8 mouse cellular contexts compared by ENCODE assay signal in genomic region chr19:42128052-42128740, GRCm38 (mm10). TPM values are rescaled to one million over a fixed set of nuclear protein-coding genes. Genes with fewer than 3 reads are reported as not detected.
DNase-seq lines count a peak whose midpoint lies in the region; ATAC-seq lines count a peak whose summit lies in the region.

No protein-coding gene starts in this region.

- ATAC-seq in heart, embryonic 13.5 days (ENCODE audit: extremely low read depth, insufficient number of reproducible peaks, low FRiP score, low TSS enrichment), result no peak
- ATAC-seq in forebrain, embryonic 13.5 days, result no peak; the same call in none of the 2 replicates
- ATAC-seq in liver, embryonic 16.5 days (ENCODE audit: low read depth), result no peak

- no peaks in the 10 kb centered on the region for H3K27me3 ChIP-seq in heart, embryonic 13.5 days (replicated peaks)
- H3K27me3 ChIP-seq in forebrain, embryonic 13.5 days, result peaks cover 8% of the 10 kb centered on the region; the same call in 1 of the 2 replicates
- no peaks in the 10 kb centered on the region for H3K27me3 ChIP-seq in liver, embryonic 16.5 days (ENCODE audit: control insufficient read depth, insufficient read depth, low read depth, low read length)

- peak overlapping the region; percentile 96 for H3K4me2 ChIP-seq in heart, embryonic 13.5 days
- peak overlapping the region; percentile 85 for H3K4me2 ChIP-seq in forebrain, embryonic 13.5 days
- peak overlapping the region; percentile 99 for H3K4me2 ChIP-seq in liver, embryonic 16.5 days (ENCODE audit: low read depth, low read length)

- H3K9me3 ChIP-seq in heart, embryonic 13.5 days, result no peaks in the 10 kb centered on the region
- no peaks in the 10 kb centered on the region for H3K9me3 ChIP-seq in forebrain, embryonic 13.5 days (replicated peaks)
- no peaks in the 10 kb centered on the region for H3K9me3 ChIP-seq in liver, embryonic 16.5 days (replicated peaks; ENCODE audit: control insufficient read depth, low read length)

- peak overlapping the region; percentile 87 for H3K9ac ChIP-seq in heart, embryonic 13.5 days
- peak overlapping the region; percentile 68 for H3K9ac ChIP-seq in forebrain, embryonic 13.5 days
- peak overlapping the region; percentile 81 for H3K9ac ChIP-seq in liver, embryonic 16.5 days (ENCODE audit: low read depth, low read length)

- H3K36me3 ChIP-seq in heart, embryonic 13.5 days, result peaks cover 20% of the 10 kb centered on the region
- H3K36me3 ChIP-seq in forebrain, embryonic 13.5 days (ENCODE audit: poor library complexity, severe bottlenecking), result peaks cover 21% of the 10 kb centered on the region
- no peaks in the 10 kb centered on the region for H3K36me3 ChIP-seq in liver, embryonic 16.5 days (ENCODE audit: control insufficient read depth, insufficient read depth)

- peak overlapping the region; percentile 63 for H3K4me3 ChIP-seq in heart, embryonic 13.5 days
- peak overlapping the region; percentile 60 for H3K4me3 ChIP-seq in forebrain, embryonic 13.5 days
- H3K4me3 ChIP-seq in liver, embryonic 16.5 days (ENCODE audit: low read depth, low read length), result peak overlapping the region; percentile 73

- intact Hi-C loops in left cerebral cortex, postnatal 25 days (cut with DNase I), result loop anchor here (5.0 kb wide), 1 partner anchor 36 kb away; the partner anchor contains the start of gene Pi4k2a

- WGBS in heart, embryonic 13.5 days, result 5% methylated on average over 23 of the region's 23 CpGs
- 3% methylated on average over 23 of the region's 23 CpGs for WGBS in forebrain, embryonic 13.5 days
- 5% methylated on average over 23 of the region's 23 CpGs for WGBS in liver, embryonic 16.5 days (ENCODE audit: insufficient replicate concordance)

- DNase-seq in heart, adult 8-10 months (ENCODE audit: low spot score), result no peak
- DNase-seq in CD4-positive helper T cell, adult 2 months (ENCODE audit: low read depth, low spot score), result peak; percentile 20
- no peak for DNase-seq in left cerebral cortex, postnatal 25 days (ENCODE audit: low spot score in 2 of 2)
- DNase-seq in adrenal gland, postnatal 14 days, result no peak
- no peak for DNase-seq in thymus, adult 18-20 months

- peak overlapping the region; percentile 79 for H3K27ac ChIP-seq in heart, embryonic 13.5 days (replicated peaks)
- H3K27ac ChIP-seq in forebrain, embryonic 13.5 days, result 0 out of 2 replicates have a peak overlapping the region, but pooled peaks have one; percentile 27
- H3K27ac ChIP-seq in liver, embryonic 16.5 days (ENCODE audit: low read length), result peak overlapping the region; percentile 80

- H3K4me1 ChIP-seq in heart, embryonic 13.5 days, result peaks cover 58% of the 10 kb centered on the region
- peaks cover 24% of the 10 kb centered on the region for H3K4me1 ChIP-seq in forebrain, embryonic 13.5 days
- peaks cover 21% of the 10 kb centered on the region for H3K4me1 ChIP-seq in liver, embryonic 16.5 days (ENCODE audit: control insufficient read depth, low read depth, low read length)

RNA-seq across cellular contexts. Expression of gene Avpi1, which starts 0.7 kb away (rescaled TPM):
- 30.6 and 34.2 TPM in 2 replicates for polyA plus RNA-seq in heart, embryonic 13.5 days (2015; fragmentation: Nextera tagmentation; extraction: Ambion mirVana)
- total RNA-seq in heart, adult 8-10 months (2022), result 10 to 100 TPM; 11.1 to 16.5 (median 13.6) TPM
- polyA plus RNA-seq in forebrain, embryonic 13.5 days (2015; fragmentation: Nextera tagmentation; extraction: Ambion mirVana), result 10.1 and 10.3 TPM in 2 replicates
- polyA plus RNA-seq in liver, embryonic 16.5 days (2015; fragmentation: Nextera tagmentation; extraction: Ambion mirVana), result 22.5 and 24.8 TPM in 2 replicates
- total RNA-seq in left cerebral cortex, postnatal 25 days (2021), result 10 to 100 TPM; 28.2 to 29.1 TPM
- 47.4 and 48.9 TPM in 2 replicates for total RNA-seq in adrenal gland, postnatal 14 days (2021)

RNA-seq across cellular contexts. Expression of gene Marveld1, which starts 19.0 kb away (rescaled TPM):
- polyA plus RNA-seq in heart, embryonic 13.5 days (2015; fragmentation: Nextera tagmentation; extraction: Ambion mirVana), result 7.4 and 7.7 TPM in 2 replicates
- total RNA-seq in heart, adult 8-10 months (2022), result 10 to 100 TPM; 19.4 to 22.3 (median 20.0) TPM
- polyA plus RNA-seq in forebrain, embryonic 13.5 days (2015; fragmentation: Nextera tagmentation; extraction: Ambion mirVana), result 1.7 and 2.0 TPM in 2 replicates
- 2.0 TPM in 2 replicates for polyA plus RNA-seq in liver, embryonic 16.5 days (2015; fragmentation: Nextera tagmentation; extraction: Ambion mirVana)
- total RNA-seq in left cerebral cortex, postnatal 25 days (2021), result 1 to 10 TPM; 9.8 to 9.9 TPM
- total RNA-seq in adrenal gland, postnatal 14 days (2021), result 46.4 and 50.1 TPM in 2 replicates

RNA-seq across cellular contexts. Expression of gene Zfyve27, which starts 35.6 kb away (rescaled TPM):
- 20.2 and 22.2 TPM in 2 replicates for polyA plus RNA-seq in heart, embryonic 13.5 days (2015; fragmentation: Nextera tagmentation; extraction: Ambion mirVana)
- total RNA-seq in heart, adult 8-10 months (2022), result 10 to 100 TPM; 16.8 to 25.4 (median 21.6) TPM
- polyA plus RNA-seq in forebrain, embryonic 13.5 days (2015; fragmentation: Nextera tagmentation; extraction: Ambion mirVana), result 43.5 and 45.6 TPM in 2 replicates
- 8.5 and 9.9 TPM in 2 replicates for polyA plus RNA-seq in liver, embryonic 16.5 days (2015; fragmentation: Nextera tagmentation; extraction: Ambion mirVana)
- total RNA-seq in left cerebral cortex, postnatal 25 days (2021), result 10 to 100 TPM; 84.6 to 95.8 TPM
- total RNA-seq in adrenal gland, postnatal 14 days (2021), result 42.7 and 45.0 TPM in 2 replicates

RNA-seq across cellular contexts. Expression of gene Pi4k2a, which starts 37.9 kb away (rescaled TPM):
- 14.5 and 16.9 TPM in 2 replicates for polyA plus RNA-seq in heart, embryonic 13.5 days (2015; fragmentation: Nextera tagmentation; extraction: Ambion mirVana)
- total RNA-seq in heart, adult 8-10 months (2022), result 10 to 100 TPM; 17.7 to 23.2 (median 22.2) TPM
- polyA plus RNA-seq in forebrain, embryonic 13.5 days (2015; fragmentation: Nextera tagmentation; extraction: Ambion mirVana), result 16.5 and 21.7 TPM in 2 replicates
- 2.9 and 4.0 TPM in 2 replicates for polyA plus RNA-seq in liver, embryonic 16.5 days (2015; fragmentation: Nextera tagmentation; extraction: Ambion mirVana)
- total RNA-seq in left cerebral cortex, postnatal 25 days (2021), result 10 to 100 TPM; 61.0 to 63.1 TPM
- 50.4 and 51.5 TPM in 2 replicates for total RNA-seq in adrenal gland, postnatal 14 days (2021)

RNA-seq across cellular contexts. Expression of gene Morn4, which starts 42.0 kb away (rescaled TPM):
- polyA plus RNA-seq in heart, embryonic 13.5 days (2015; fragmentation: Nextera tagmentation; extraction: Ambion mirVana), result 15.2 and 15.3 TPM in 2 replicates
- 1 to 10 TPM; 2.2 to 4.0 (median 2.4) TPM for total RNA-seq in heart, adult 8-10 months (2022)
- polyA plus RNA-seq in forebrain, embryonic 13.5 days (2015; fragmentation: Nextera tagmentation; extraction: Ambion mirVana), result 114 and 118 TPM in 2 replicates
- polyA plus RNA-seq in liver, embryonic 16.5 days (2015; fragmentation: Nextera tagmentation; extraction: Ambion mirVana), result 1.1 TPM in 2 replicates
- 10 to 100 TPM; 67.3 to 70.9 TPM for total RNA-seq in left cerebral cortex, postnatal 25 days (2021)
- total RNA-seq in adrenal gland, postnatal 14 days (2021), result 5.4 and 7.4 TPM in 2 replicates

Comparison
In these comparisons a context has a peak if more than half of its experiments do, and no peak if none do; other contexts are left out.
1. H3K27ac ChIP-seq: peak in every context shown above with its lines; median percentile 80 in liver, embryonic 16.5 days; 79 in heart, embryonic 13.5 days; 27 in forebrain, embryonic 13.5 days.